Mouse (Mus musculus) thymus, postnatal 14 days (tissue): ENCODE results near the gene Btbd35f24.
"Not testable (repeated sequence)": the region's sequence is repeated elsewhere in the genome, so short reads cannot be mapped to it uniquely, and the experiment has no call there.

Experiments
- DNase-seq: peaks from one replicate; pipeline ENCODE4 v3.0.0; 2021

The Btbd35f24 gene

GRCm38 (mm10) chrX:3195727-3196126 is at the start of gene Btbd35f24:
TSS of gene Btbd35f24 (minus strand) at chrX:3195827.
- DNase-seq = not testable (repeated sequence)
